Mouse (Mus musculus): ENCODE measurements around the gene Mgat2. TPM values are rescaled to one million over a fixed set of nuclear protein-coding genes. Genes with fewer than 3 reads are reported as not detected.
"Not testable (repeated sequence)": the region's sequence is repeated elsewhere in the genome, so short reads cannot be mapped to it uniquely, and the experiment has no call there.

Gene Mgat2
- total and polyA plus RNA-seq, 2 experiments from 2014 or later = 42.2 to 64.6 TPM

GRCm38 (mm10) chr12:69164904-69165303 lies 19.1 kb upstream of the Mgat2 start:
- Histone ChIP-seq H3K4me3 (ENCODE audit: low read length) (no peak overlapping the region), H3K4me2 (ENCODE audit: low read depth, low read length) (no peak overlapping the region), H3K27me3 (ENCODE audit: insufficient read depth, low read length) (no peaks in the 10 kb centered on the region), H3K27ac (no peak overlapping the region), H3K4me1 (ENCODE audit: insufficient read depth, low read length) (peaks cover 8% of the 10 kb centered on the region; the same call in 1 of the 2 replicates), H3K9me3 (ENCODE audit: low read length) (no peaks in the 10 kb centered on the region), H3K36me3 (ENCODE audit: insufficient read depth, low read length) (no peaks in the 10 kb centered on the region), H3K9ac (replicated peaks; ENCODE audit: low read length) (no peak overlapping the region)
- WGBS = 62% methylated on average over 3 of the region's 3 CpGs
- TF ChIP-seq CTCF (IDR thresholded peaks at IDR 0.05; ENCODE audit: low read depth) = peak; percentile 3; the same call in 1 of the 2 replicates
- no peak for ATAC-seq
- no peak for DNase-seq (ENCODE audit: low spot score)

- not testable (repeated sequence) for H3K27ac ChIP-seq; H3K9ac ChIP-seq (replicated peaks; ENCODE audit: low read length); H3K4me1 ChIP-seq (ENCODE audit: insufficient read depth, low read length); DNase-seq (ENCODE audit: low spot score); H3K9me3 ChIP-seq (ENCODE audit: low read length); H3K36me3 ChIP-seq (ENCODE audit: insufficient read depth, low read length); H3K4me2 ChIP-seq (ENCODE audit: low read depth, low read length); H3K4me3 ChIP-seq (ENCODE audit: low read length); ATAC-seq; H3K27me3 ChIP-seq (ENCODE audit: insufficient read depth, low read length)
- WGBS = 74% methylated on average over 8 of the region's 8 CpGs
These were observed 16.9 kb upstream of the Mgat2 start for GRCm38 (mm10) chr12:69166861-69167581.

GRCm38 (mm10) chr12:69167656-69168460 lies 16.1 kb upstream of the Mgat2 start:
- Histone ChIP-seq H3K9ac (replicated peaks; ENCODE audit: low read length) (peak overlapping the region; percentile 64), H3K4me2 (ENCODE audit: low read depth, low read length) (peak overlapping the region; percentile 99), H3K27me3 (ENCODE audit: insufficient read depth, low read length) (no peaks in the 10 kb centered on the region), H3K4me3 (ENCODE audit: low read length) (peak overlapping the region; percentile 72), H3K9me3 (ENCODE audit: low read length) (no peaks in the 10 kb centered on the region), H3K36me3 (ENCODE audit: insufficient read depth, low read length) (no peaks in the 10 kb centered on the region), H3K4me1 (ENCODE audit: insufficient read depth, low read length) (peaks cover 8% of the 10 kb centered on the region; the same call in 1 of the 2 replicates), H3K27ac (peak overlapping the region; percentile 65)
- peak; percentile 71 for ATAC-seq
- TF ChIP-seq CTCF (IDR thresholded peaks at IDR 0.05; ENCODE audit: low read depth) = no peak
- DNase-seq (ENCODE audit: low spot score) = no peak
- WGBS = 9% methylated on average over 18 of the region's 18 CpGs

GRCm38 (mm10) chr12:69168461-69169106 lies 15.4 kb upstream of the Mgat2 start, which contains the start of gene Lrr1:
TSS of gene Lrr1 (plus strand) at chr12:69168814.
- H3K4me2 ChIP-seq (ENCODE audit: low read depth, low read length) = peak within 1 kb of the TSS; percentile 99
- DNase-seq (ENCODE audit: low spot score) (peak; percentile 89), ATAC-seq (peak; percentile 95)
- H3K4me1 ChIP-seq (ENCODE audit: insufficient read depth, low read length) = peaks cover 8% of the 10 kb centered on the region; the same call in 1 of the 2 replicates
- TF ChIP-seq CTCF (IDR thresholded peaks at IDR 0.05; ENCODE audit: low read depth) = no peak
- no peaks in the 10 kb centered on the region for H3K27me3 ChIP-seq (ENCODE audit: insufficient read depth, low read length)
- under 1% methylated on average over 40 of the region's 40 CpGs for WGBS
- H3K4me3 ChIP-seq (ENCODE audit: low read length) = peak within 1 kb of the TSS; percentile 72
- H3K9me3 ChIP-seq (ENCODE audit: low read length) = no peaks in the 10 kb centered on the region
- H3K36me3 ChIP-seq (ENCODE audit: insufficient read depth, low read length) = no peaks in the 10 kb centered on the region
- peak within 1 kb of the TSS; percentile 64 for H3K9ac ChIP-seq (replicated peaks; ENCODE audit: low read length)
- peak within 1 kb of the TSS; percentile 65 for H3K27ac ChIP-seq

DNA sequence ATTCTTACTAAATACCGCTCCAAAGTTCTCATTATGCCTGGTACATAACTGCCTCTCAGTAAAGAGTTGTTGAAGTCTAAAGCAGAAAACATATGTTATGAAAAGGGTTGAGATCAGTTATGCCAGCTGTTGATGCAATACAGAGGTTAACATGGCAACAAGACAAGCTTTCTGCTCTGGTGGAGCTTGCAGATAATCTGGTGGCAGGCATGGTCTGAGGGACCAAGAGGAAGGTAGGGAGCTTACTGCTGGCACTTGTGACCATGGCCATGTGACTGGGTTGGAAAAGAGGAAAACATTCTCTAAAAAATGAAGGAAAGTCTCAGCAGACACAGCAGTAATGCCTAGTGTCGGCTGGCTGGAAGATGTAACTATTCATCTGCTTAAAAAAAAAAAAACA lies 12.7 kb upstream of the Mgat2 start:
- Histone ChIP-seq H3K27me3 (ENCODE audit: insufficient read depth, low read length) (no peaks in the 10 kb centered on the region), H3K36me3 (ENCODE audit: insufficient read depth, low read length) (no peaks in the 10 kb centered on the region), H3K4me2 (ENCODE audit: low read depth, low read length) (no peak overlapping the region), H3K9me3 (ENCODE audit: low read length) (no peaks in the 10 kb centered on the region), H3K4me3 (ENCODE audit: low read length) (no peak overlapping the region), H3K9ac (replicated peaks; ENCODE audit: low read length) (no peak overlapping the region), H3K27ac (no peak overlapping the region), H3K4me1 (ENCODE audit: insufficient read depth, low read length) (peaks cover 8% of the 10 kb centered on the region; the same call in 1 of the 2 replicates)
- WGBS = 86% methylated on average over 2 of the region's 2 CpGs
- no peak for TF ChIP-seq CTCF (IDR thresholded peaks at IDR 0.05; ENCODE audit: low read depth)
- ATAC-seq (no peak), DNase-seq (ENCODE audit: low spot score) (no peak)

DNA sequence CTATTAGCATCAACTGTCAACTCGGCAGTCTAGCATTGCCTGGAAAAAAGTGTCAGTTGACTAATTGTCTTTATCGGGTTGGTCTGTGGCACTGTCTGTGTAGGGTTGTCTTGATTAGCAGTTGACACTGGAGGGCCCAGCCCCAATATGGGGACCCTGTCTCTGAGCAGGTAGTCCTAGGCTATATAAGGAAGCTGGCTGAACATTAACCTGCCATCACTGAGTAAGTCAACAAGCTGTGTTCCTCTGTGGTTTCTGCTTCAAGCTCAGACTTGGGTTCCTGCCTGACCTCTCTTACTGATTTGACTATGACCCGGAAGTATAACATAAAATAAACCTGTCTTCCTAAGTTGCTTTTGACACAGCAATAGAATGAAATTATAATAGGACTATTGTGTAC lies 8.0 kb upstream of the Mgat2 start:
- Histone ChIP-seq H3K4me2 (ENCODE audit: low read depth, low read length) (no peak overlapping the region), H3K27ac (no peak overlapping the region), H3K27me3 (ENCODE audit: insufficient read depth, low read length) (no peaks in the 10 kb centered on the region), H3K9ac (replicated peaks; ENCODE audit: low read length) (no peak overlapping the region), H3K36me3 (ENCODE audit: insufficient read depth, low read length) (no peaks in the 10 kb centered on the region), H3K4me1 (ENCODE audit: insufficient read depth, low read length) (no peaks in the 10 kb centered on the region), H3K9me3 (ENCODE audit: low read length) (no peaks in the 10 kb centered on the region), H3K4me3 (ENCODE audit: low read length) (no peak overlapping the region)
- DNase-seq (ENCODE audit: low spot score) (no peak), ATAC-seq (no peak)
- TF ChIP-seq CTCF (IDR thresholded peaks at IDR 0.05; ENCODE audit: low read depth) = no peak
- 90% methylated on average over 3 of the region's 3 CpGs for WGBS

Measured in hindbrain, postnatal 0 days (tissue).